Mouse (Mus musculus): ENCODE data around the gene Mrpl58. TPM values are rescaled to one million over a fixed set of nuclear protein-coding genes. Genes with fewer than 3 reads are reported as not detected.

Gene Mrpl58
- polyA plus RNA-seq, 1 experiment, result 5.7 TPM

DNA sequence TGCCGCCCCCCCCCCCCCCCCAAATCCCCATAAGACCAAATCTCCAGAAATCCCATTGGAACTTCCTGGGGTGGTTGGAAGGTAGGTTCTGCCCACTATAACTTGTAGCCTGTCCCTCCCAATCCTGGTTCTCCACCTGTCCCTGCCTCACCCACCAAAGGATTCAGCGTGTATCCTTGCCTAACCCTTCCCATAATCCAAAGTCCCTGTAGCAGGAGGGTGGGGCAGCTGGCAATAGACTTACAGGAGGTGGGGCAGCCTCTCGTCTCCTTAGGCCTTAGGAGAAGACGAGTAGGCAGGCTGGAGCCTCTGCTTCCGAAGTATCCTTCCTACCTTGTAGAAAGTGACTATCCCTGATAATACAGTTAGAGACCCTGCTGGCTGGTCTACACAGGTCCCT lies 52.6 kb downstream of the Mrpl58 start:
- Histone ChIP-seq H3K4me3 (replicated peaks) (no peak overlapping the region), H3K4me1 (ENCODE audit: control insufficient read depth) (no peaks in the 10 kb centered on the region), H3K36me3 (ENCODE audit: control insufficient read depth) (no peaks in the 10 kb centered on the region), H3K9me3 (ENCODE audit: control insufficient read depth, low read length) (peaks cover 10% of the 10 kb centered on the region), H3K27me3 (ENCODE audit: control insufficient read depth) (peaks cover 2% of the 10 kb centered on the region)
- TF ChIP-seq TAL1 (IDR thresholded peaks at IDR 0.05; ENCODE audit: low read length), result no peak
- no peak for TF ChIP-seq GATA1 (IDR thresholded peaks at IDR 0.05; ENCODE audit: low read length)

GRCm38 (mm10) chr11:115457405-115457804 lies 53.9 kb downstream of the Mrpl58 start:
- Histone ChIP-seq H3K36me3 (ENCODE audit: control insufficient read depth) (no peaks in the 10 kb centered on the region), H3K9me3 (ENCODE audit: control insufficient read depth, low read length) (peaks cover 10% of the 10 kb centered on the region), H3K4me3 (replicated peaks) (no peak overlapping the region), H3K27me3 (ENCODE audit: control insufficient read depth) (peaks cover 2% of the 10 kb centered on the region), H3K4me1 (ENCODE audit: control insufficient read depth) (no peaks in the 10 kb centered on the region)
- no peak for TF ChIP-seq TAL1 (IDR thresholded peaks at IDR 0.05; ENCODE audit: low read length)
- no peak for TF ChIP-seq GATA1 (IDR thresholded peaks at IDR 0.05; ENCODE audit: low read length)

GRCm38 (mm10) chr11:115460976-115461375 lies 57.4 kb downstream of the Mrpl58 start:
- no peak overlapping the region for H3K4me3 ChIP-seq (replicated peaks)
- H3K4me1 ChIP-seq (ENCODE audit: control insufficient read depth), result no peaks in the 10 kb centered on the region
- no peaks in the 10 kb centered on the region for H3K9me3 ChIP-seq (ENCODE audit: control insufficient read depth, low read length)
- no peaks in the 10 kb centered on the region for H3K36me3 ChIP-seq (ENCODE audit: control insufficient read depth)
- H3K27me3 ChIP-seq (ENCODE audit: control insufficient read depth), result 0 out of 2 replicates have a peak, but pooled peaks cover 3% of the 10 kb centered on the region
- TF ChIP-seq GATA1 (IDR thresholded peaks at IDR 0.05; ENCODE audit: low read length) (no peak), TAL1 (IDR thresholded peaks at IDR 0.05; ENCODE audit: low read length) (no peak)

GRCm38 (mm10) chr11:115461846-115462242 lies 58.3 kb downstream of the Mrpl58 start:
- Histone ChIP-seq H3K36me3 (ENCODE audit: control insufficient read depth) (no peaks in the 10 kb centered on the region), H3K4me3 (replicated peaks) (no peak overlapping the region), H3K4me1 (ENCODE audit: control insufficient read depth) (no peaks in the 10 kb centered on the region), H3K27me3 (ENCODE audit: control insufficient read depth) (0 out of 2 replicates have a peak, but pooled peaks cover 3% of the 10 kb centered on the region), H3K9me3 (ENCODE audit: control insufficient read depth, low read length) (no peaks in the 10 kb centered on the region)
- TF ChIP-seq GATA1 (IDR thresholded peaks at IDR 0.05; ENCODE audit: low read length) (no peak), TAL1 (IDR thresholded peaks at IDR 0.05; ENCODE audit: low read length) (no peak)

Other genes starting within 250 kb of the Mrpl58 start
- gene Slc9a3r1, start 240.4 kb upstream of the Mrpl58 start, polyA plus RNA-seq (2012), result 1.8 and 2.1 TPM in 2 replicates
- 0.21 and 0.29 TPM in 2 replicates for gene Tmem104, start 216.3 kb upstream of the Mrpl58 start, polyA plus RNA-seq (2012)
- 0.99 and 1.5 TPM in 2 replicates for gene Nat9, start 215.9 kb upstream of the Mrpl58 start, polyA plus RNA-seq (2012)
- 0.01 TPM in 2 replicates for gene Grin2c, start 136.5 kb upstream of the Mrpl58 start, polyA plus RNA-seq (2012)
- 1.3 and 1.5 TPM in 2 replicates for gene Fdxr, start 126.7 kb upstream of the Mrpl58 start, polyA plus RNA-seq (2012)
- gene Fads6, start 106.1 kb upstream of the Mrpl58 start, polyA plus RNA-seq (2012), result 0.01 TPM in 1 of 2 replicates, not detected in the other
- gene Otop2, start 96.6 kb upstream of the Mrpl58 start, polyA plus RNA-seq (2012), result not detected in 2 replicates
- not detected in 2 replicates for gene Ush1g, start 81.7 kb upstream of the Mrpl58 start, polyA plus RNA-seq (2012)
- gene Otop3, start 69.0 kb upstream of the Mrpl58 start, polyA plus RNA-seq (2012), result not detected in 2 replicates
- 0.03 TPM in 1 of 2 replicates, not detected in the other for gene Hid1, start 36.0 kb upstream of the Mrpl58 start, polyA plus RNA-seq (2012)
- 0.01 TPM in 1 of 2 replicates, not detected in the other for gene Cdr2l, start 21.8 kb upstream of the Mrpl58 start, polyA plus RNA-seq (2012)
- 19.5 and 23.1 TPM in 2 replicates for gene Atp5h, start 16.2 kb downstream of the Mrpl58 start, polyA plus RNA-seq (2012)
- gene Kctd2, start 16.4 kb downstream of the Mrpl58 start, polyA plus RNA-seq (2012), result 1.3 and 1.9 TPM in 2 replicates
- not detected in 2 replicates for gene Trim80, start 36.8 kb downstream of the Mrpl58 start, polyA plus RNA-seq (2012)
- gene Slc16a5, start 58.7 kb downstream of the Mrpl58 start, polyA plus RNA-seq (2012), result 0.02 TPM in 1 of 2 replicates, not detected in the other
- gene Armc7, start 71.9 kb downstream of the Mrpl58 start, polyA plus RNA-seq (2012), result 0.73 and 0.87 TPM in 2 replicates
- 4.8 and 6.4 TPM in 2 replicates for gene Nt5c, start 88.1 kb downstream of the Mrpl58 start, polyA plus RNA-seq (2012)
- gene Jpt1, start 110.6 kb downstream of the Mrpl58 start, polyA plus RNA-seq (2012), result 82.3 and 86.6 TPM in 2 replicates
- 31.3 and 32.9 TPM in 2 replicates for gene Sumo2, start 132.5 kb downstream of the Mrpl58 start, polyA plus RNA-seq (2012)
- gene Nup85, start 160.7 kb downstream of the Mrpl58 start, polyA plus RNA-seq (2012), result 2.8 and 4.0 TPM in 2 replicates
- gene Mrps7, start 200.2 kb downstream of the Mrpl58 start, polyA plus RNA-seq (2012), result 5.1 and 6.7 TPM in 2 replicates
- 0.78 and 0.93 TPM in 2 replicates for gene Gga3, start 200.3 kb downstream of the Mrpl58 start, polyA plus RNA-seq (2012)
- 3.6 and 4.8 TPM in 2 replicates for gene Mif4gd, start 209.2 kb downstream of the Mrpl58 start, polyA plus RNA-seq (2012)
- gene Slc25a19, start 224.5 kb downstream of the Mrpl58 start, polyA plus RNA-seq (2012), result 0.99 and 1.3 TPM in 2 replicates

Measured in erythroblast, embryonic 14.5 days (primary cell).